Mouse (Mus musculus) kidney, adult 2 months (tissue): ENCODE measurements around the gene Cib3.

Source experiments
- CTCF ChIP-seq: fragments of 200-500 bp; conservative IDR thresholded peaks from 2 replicates; pipeline ENCODE4 v1.5.1; 2011; ENCODE audit warnings: low read depth, mild to moderate bottlenecking, control low read depth, low read length, moderate library complexity, mixed read lengths; ENCODE audit not compliant: insufficient read depth, insufficient read length
- POLR2A ChIP-seq: fragments of 200-500 bp; IDR thresholded peaks from one replicate; pipeline ENCODE4 v1.6.1; 2011; ENCODE audit warnings: low read depth, low read length, control low read depth

DNA sequence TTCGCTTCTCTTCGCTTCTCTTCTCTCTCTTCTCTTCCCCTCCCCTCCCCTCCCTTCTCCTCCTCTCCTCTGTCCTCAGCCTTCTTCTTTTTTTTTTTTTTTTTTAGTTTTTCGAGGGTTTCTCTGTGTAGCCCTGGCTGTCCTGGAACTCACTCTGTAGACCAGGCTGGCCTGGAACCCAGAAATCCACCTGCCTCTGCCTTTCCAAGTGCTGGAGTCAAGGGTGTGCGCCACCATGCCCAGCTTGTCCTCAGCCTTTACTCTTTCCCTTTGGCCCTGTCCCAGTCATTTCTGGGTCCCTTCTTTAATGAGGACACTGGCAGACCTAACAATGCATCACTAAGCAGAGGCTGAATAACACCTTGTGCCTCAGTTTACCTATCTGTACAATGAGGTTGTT lies 899 bp upstream of the Cib3 start, which contains the start of gene Gm11034:
- no peak for TF ChIP-seq POLR2A
- no peak for TF ChIP-seq CTCF
